Mouse (Mus musculus) kidney, postnatal 25 days (tissue): ENCODE results near the gene Narf.

Experiments
- DNase-seq, 2 experiments: peaks; one replicate each; pipeline ENCODE4 v3.0.0; 2021; ENCODE audit warnings: mixed read lengths in 2 of 2

Gene Narf

DNA sequence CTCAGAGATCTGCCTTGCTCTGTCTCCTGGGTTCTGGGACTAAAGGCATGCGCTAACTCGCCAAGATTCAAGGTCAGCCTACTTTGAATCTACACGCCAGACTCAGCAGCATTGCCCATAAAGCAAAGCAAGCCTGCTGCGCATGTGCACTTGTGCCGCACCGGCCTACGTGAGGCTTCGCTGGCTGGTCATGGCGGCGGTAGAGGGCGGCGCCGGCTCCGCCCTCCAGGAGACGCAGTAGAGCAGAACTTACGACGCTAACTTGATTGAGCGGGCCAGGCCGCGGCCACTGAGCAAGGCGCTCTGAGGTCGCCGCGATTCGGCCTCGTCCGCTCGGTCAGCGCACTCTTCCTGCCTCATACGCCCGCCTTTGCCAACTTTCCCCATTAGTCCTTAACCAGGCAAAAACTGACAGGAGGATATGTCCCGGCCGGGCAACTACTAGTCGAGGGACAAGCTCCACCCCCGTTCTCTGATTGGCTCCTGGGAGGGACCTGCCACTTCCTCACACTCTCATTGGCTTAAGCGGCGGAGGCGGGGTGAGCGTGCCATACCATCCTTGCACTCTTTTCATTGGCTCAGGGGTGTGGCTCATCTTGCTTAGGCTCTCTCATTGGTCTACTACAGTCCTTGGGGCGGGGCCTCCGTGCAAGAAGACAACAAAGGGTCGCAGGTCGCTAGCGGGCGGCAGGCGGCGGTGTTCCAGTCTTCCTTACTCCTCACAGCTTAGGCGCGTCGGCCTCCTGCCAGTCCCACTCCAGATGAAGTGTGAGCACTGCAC lies at the start of gene Narf:
TSS of gene Narf (plus strand) at position 690 of the 781 bp plus-strand sequence.
- peak; percentile 100 for DNase-seq

DNA sequence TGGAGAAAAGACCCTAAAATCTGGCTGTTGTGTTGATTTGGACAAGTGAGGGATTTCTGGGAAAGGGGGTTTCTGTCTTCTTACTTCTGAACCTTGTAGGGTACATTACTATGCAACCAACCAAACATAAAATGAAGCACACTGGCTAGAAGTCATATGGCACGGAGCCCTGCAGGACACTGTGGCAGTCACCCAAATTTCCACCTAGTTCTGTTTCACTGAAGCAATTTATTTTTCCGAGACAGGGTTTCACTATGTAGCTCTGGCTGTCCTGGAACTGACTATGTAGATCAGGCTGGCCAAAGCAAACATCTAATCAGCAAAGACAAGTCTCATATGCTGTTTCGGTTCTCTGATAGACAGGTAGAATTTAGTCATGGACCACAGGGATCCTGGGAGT lies 47.4 kb upstream of the Narf start:
- peak; percentile 64 for DNase-seq

DNA sequence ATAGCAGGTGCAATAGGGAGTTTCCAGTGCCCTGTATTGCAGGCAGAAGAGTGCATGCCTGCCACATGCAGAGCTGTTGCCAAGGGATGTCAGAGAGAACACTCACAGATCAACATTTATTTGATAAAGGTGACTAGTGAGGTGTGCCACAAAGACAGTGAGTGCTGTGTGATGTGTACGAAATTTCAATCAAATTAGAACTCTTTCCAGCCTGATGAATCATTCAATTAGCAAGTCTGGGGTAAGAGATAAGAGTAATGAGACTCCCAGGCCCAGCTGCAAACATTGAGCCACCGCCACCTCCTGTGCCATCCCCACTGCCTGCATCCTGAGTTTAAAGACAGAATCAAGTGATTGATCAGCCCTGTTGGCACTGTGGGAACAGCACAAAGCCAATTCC lies 44.3 kb upstream of the Narf start:
- no peak for DNase-seq

DNA sequence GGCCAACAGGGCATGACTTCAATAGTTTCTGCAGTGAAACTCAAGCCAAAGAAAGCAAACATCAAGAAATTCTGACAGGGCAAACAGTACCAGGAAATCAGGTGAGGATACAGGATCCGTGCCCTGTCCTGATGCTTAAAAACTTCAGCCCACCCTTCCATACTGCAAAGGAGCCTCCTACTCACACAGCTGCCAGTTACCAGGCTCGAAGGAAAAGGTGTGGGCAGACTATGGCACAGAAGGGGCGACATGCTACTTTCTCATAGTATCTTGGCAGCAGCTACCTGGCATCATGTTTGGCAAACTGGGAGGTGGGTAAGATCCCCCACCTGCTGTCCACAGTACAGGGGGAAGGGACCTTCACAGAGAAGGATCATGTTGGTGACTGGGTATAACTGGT lies 43.6 kb upstream of the Narf start:
- DNase-seq: no peak

DNA sequence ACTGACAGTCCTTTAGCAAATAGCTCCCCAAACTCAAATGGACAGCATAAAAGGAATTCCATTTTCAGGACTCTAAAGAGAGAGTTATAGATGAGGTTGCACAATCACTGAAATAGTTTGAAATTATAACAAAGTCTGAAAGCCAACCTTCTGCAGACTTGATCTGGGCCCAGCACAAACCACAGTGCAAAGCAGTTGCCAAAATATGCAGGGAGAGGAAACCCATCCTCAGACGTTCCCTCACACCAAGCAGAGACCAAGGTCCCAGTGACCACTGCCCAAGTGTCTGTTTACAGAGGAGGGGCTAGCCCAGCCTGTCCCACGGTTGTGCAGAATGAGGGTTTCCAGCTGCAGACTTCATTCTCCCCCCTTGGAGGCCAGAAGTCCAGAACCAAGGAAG lies 38.4 kb upstream of the Narf start:
- no peak for DNase-seq

DNA sequence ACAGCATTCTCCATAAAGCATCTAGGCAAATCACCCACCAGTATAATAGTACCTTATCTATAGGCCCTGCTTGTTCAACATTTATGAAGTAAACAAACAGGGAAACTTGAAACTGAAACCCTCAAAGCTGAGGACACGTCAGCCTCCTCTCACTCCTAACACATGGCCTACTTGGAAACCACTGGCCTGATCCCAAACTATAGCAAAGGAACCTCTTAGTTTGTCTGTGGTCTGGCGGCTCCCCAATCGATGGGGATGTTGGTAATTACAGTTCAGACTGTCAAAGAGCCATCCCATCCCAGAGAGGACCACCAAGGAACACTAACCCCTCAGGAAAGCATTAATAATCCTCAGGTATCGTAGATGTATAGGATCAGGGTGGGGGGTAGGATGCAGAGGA lies 37.2 kb upstream of the Narf start:
- DNase-seq: no peak

DNA sequence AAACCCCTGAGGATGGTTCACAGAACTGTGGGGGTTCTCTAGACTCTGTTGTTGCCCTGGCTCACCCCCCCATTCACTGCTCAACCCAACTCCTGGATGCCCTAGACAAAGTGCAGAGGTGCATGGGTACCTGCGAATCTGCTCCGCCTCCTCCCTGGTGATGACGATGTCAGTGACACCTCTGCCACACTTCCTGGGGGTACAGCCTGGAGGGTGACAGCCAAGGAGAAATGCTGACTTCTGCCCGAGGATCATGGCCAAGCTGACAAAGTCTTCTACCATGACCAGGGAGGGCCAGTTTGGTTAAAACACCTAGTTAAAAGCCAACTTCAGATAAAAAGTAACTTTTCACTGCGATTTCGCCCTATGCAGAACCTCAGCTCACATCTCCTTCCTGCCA lies 36.3 kb upstream of the Narf start:
- DNase-seq: peak; percentile 36 to 80

DNA sequence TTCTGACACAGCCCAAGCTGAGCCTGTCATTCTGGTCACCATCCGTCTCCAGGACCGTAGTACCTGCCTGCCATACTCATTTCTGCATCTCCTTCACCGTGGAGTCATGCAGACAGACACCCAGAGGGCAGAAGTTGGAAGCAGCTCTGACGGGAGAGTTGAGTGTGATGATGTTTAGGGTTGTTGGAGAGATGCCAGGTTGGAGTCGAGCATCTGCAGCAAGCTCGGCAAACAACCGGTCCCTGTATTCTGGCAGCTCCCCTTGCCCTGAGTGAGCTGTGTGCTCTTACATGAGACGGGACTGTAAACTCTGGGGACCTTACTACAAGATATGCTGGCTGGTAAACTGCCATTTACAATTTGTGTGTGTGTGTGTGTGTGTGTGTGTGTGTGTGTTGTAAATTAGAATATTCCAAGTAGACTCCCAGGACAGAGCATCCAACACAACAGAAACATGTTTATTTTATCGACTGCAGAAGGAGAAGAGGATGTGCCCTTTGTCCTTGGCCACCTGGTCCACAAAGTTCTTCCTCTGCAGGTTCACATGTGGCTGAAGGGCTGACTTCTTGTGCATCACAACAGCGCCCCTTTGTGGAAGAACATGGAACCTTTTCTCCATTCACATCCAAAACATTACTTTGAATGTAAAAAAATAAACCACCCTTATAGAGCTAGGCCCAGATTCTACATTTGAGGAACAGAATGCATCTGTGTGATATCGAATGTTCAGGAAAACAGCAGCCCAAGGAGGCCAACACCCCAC lies 35.4 kb upstream of the Narf start:
- DNase-seq: peak; percentile 68 to 78

DNA sequence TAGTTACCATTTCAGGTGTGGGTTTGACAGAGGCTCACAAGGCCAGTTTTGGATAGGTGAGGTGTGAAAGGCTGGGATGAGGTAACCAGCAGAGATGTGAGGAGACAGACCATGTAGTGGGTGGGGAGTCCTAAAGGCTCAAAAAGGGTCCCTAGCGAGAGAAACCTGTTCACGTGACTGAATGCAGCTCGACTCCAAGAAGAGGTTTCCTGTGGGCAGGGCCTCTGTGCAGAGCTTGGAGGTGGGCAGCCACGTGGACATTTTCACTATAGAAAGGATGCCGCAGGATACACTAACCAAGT lies 33.2 kb upstream of the Narf start:
- DNase-seq: no peak

DNA sequence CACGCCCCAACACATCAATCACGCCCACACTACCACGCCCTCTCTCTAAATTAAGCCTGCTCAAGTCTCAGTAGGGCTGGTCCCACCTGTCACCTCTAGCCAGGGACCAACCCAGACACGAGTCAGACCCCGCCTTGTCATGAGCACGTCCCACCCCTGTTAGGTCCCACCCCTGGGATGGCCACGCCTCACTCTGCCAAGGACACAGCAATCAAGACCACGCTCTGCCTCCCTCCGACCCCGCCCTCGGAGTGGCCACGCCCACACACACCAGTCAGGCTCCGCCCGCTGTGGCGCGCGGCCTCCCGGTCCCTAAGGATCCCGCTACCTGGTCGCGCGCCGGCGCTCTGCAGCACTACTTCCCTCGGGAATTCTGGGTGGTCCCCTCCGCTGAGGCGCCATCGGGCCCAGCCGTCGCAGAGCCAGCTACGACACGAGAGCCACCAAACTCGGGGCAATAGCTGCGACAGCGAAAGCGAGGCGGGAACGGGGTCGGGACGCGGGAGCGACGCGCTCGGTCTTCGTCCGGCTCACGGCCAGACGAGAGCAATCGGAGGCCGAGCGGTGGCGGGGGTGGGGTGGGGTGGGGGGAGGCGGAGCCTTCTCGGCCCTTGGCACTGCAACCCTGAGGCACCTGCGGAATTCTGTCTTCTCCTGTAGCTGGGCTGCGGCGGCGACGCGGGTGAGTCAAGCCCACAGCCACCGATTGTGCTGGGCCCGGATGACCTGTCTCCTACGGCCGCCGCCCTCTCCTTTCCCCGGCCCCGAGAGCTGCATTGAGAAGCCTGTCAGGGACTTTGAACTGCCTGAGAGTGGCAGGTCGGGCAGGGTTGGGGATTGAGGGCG lies 32.7 kb upstream of the Narf start, which contains the start of the genes Hexdc and Ogfod3:
TSS of gene Hexdc (plus strand) at position 273 of the 846 bp plus-strand sequence.
TSS of gene Ogfod3 (minus strand) at position 551 of the 846 bp plus-strand sequence.
- peak; percentile 98 to 99 for DNase-seq

DNA sequence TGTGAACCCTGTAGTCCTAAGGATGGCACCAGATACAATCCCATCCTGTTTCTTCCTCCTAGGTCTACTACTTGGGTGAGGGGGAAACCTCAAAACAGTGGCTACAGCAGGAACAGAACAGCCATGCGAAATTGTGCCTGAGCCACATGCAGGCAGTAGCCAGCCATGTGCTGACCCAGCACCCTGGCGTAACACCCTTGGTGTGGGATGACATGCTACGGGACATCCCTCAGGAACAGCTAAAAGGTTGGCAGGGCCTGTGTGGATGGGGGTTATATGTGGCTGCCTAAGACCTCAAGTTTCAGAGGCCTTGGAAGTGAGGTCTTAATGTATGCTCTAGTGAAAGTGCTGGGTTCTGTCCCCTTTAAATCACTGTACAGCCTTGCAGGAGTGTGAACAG lies 20.2 kb upstream of the Narf start:
- DNase-seq: no peak

DNA sequence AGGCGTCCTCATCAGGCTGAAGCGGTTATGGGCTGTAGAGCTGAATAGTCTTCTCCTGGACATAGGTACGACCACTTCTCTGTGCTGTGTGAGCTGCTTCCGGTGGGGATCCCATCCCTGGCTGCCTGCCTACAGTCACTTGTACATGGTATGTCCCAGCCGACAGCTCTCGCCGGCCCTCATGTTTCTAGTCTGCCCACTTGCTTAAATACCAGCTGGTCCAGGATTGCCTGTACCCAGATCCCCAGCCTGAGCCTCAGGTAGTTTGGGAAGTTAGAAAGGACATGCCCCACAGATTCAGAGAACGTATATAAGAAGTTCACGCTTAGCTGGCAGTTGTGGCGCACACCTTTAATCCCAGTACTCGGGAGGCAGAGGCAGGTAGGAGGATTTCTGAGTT lies 17.3 kb upstream of the Narf start:
- no peak for DNase-seq

DNA sequence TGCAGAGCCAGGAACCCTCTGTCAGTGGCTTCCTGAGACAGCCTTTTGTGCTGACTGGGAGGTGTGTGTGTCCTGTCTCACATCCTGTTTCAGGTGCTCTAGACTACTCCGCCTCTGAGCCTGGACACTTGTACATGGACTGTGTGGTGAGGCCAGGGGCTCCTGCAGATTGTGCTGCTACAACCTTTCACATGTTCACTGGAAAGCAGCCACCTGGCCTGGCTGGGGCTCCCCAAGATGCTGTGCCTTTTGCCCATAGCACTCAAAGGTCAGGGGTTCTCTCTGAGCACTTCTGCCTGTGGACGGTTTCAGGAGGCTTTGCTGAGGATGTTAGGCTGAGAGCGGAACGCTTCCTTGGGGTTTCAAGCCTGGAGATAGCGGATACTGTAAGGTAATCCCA lies 16.3 kb upstream of the Narf start:
- DNase-seq: no peak

DNA sequence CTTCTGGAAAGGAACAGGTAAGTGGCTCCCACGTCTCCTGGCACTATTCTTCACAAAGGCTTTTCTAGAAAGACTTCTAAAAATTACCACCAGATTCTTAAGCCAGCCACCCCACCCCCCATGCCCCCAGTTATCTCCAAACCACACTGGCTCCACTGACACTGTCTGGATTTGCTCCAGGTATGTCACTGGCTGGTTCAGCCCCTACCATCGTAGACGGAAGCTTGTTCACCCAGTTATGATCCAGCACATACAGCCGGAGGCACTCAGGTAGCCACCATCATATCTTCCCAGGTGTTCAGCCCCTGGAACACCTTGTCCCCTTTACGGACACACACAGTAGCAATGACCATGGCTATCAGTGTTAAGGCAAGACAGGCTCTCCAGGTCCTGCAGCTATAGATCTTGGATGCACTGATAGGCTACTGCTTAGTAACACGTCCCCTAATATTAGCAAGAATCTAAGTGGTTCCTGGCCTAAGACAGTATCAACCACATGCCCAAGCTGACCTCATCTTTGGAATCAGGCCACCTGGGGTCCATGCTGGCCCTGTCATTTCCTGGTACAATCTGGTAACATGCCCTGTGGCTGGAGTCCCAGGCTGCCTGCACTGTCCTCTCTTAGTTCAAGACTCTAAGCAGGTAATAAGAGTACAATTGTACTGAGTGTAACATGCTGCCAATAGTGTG lies 15.6 kb upstream of the Narf start:
- no peak for DNase-seq

DNA sequence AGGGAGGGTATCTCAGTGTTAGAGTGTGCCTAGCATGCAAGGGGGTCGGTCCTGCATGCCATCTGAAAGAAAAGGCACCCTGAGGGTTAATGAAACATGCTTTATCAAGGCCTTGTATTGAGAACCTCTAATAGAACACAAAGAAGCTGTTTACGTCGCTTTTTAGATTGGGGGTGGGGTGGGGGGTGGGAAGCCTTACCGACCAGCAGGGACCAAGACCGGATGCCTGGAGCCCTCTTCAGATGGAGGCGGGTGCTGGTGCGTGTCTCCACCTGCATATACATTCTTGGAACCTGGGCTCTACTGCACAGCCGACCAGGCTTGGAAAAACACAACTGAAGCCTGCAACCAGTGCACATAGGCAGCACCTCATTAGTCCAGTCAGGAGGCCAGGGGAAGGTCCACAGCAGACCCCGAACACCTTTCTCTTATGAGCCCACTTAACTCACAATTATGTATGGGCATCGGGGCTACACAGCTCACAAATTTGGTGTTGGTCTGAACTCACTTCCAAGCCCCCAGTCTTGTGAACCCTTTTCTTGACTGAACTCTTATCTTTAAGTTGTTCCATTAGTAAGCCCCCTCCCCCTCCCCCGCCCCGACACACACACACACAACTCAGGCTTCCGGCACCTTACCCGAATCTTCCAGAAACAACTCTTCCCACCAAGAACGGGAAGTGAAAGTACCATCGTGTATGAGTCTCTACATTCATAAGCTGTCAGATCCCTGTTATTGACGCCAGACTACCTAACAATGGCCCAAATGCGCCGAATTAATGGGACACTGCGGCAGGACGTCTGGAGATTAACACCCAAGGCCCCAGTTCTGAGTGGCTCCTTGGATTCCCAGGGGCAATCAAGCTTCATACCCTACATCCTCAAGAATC lies 8.7 kb upstream of the Narf start:
- no peak for DNase-seq

DNA sequence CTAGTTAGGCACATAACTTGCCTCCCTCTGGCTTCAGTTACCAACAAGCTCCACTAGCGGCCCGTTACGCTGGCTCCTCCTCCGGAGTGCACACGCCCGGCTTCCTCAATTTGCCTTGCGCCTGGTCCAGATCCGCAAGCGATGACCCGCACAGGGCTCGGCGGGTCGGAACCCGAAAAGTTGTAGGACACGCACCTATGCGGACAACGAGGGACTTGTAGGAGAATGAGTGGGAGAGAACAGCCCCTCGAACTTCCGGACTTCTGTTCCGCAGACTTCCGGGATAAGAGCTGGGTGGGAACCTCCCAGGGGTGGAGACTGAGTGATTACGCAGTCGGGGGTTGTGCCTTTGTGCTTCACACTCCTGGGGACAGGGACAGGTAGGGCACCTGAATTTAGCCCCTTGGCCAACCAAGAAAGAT lies 8.0 kb upstream of the Narf start, which contains the start of gene Cybc1:
TSS of gene Cybc1 (minus strand) at position 305 of the 422 bp plus-strand sequence.
- peak; percentile 81 to 92 for DNase-seq

DNA sequence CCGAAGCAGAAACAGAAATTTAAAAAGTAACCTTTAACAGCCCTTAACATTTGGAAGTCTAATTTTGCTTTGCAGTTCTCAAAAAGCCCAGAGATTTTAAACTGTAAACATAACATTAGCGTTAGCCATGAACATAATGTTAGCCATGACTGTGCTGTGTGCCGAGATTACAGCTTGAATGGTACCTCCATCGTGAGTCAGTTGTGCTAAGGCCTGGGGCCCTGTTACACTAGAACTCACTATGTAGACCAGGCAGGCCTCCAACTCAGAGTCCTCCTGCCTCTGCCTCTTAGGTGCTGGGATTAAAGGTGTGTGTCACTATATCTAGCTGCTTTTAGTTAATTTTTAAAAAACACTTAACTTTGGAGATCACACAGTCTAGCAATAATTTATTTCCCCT lies 5.9 kb upstream of the Narf start:
- peak; percentile 59 to 80 for DNase-seq

DNA sequence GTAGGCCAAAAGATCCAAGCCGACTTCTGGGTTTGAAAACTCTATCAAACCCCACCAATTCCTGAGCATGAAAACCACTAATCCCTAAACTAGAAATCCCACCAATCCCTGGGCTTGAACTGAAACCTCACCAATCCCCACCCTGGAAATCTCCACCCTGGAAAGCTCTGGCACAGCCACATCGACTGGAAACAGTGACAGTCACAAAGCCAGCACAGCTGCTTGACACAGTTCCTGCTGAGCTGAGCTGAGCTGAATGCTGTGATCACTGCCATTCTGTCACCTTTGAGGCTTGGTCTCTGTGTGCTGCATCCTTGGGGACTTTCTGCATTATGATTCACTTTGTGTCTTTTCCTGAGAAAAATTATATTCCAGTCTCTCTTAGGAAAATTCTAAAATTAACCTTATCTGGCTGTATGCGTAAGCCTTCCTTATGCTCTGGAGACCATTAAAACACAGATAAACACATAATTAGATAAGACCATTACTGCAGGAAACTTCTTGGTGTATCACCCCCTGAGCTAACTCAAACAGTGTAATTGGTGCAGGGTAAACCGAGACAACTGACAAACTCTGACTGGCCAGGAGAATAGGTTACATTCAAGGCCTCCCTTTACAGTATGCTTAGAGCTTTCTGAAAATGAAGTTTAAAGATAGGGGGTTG lies 5.3 kb upstream of the Narf start:
- no peak for DNase-seq

DNA sequence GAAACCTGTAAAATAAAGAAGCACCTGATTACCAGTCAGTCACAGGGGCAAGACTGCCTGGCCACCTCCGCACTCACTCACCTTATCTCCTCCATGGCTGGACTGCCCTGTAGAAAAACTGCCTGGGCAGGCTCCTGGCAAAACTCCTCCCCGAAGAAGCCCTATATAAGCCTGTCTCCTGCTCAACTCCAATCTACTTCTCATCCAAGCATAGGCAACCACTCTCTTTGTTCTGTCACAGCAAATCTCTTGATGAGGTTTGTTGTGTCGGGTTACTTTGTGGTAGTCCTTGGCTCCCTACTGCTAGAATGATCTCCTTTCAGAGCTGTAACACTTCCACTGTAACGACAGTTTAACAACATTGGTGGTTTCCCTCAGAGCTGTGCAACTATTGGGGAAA lies 4.3 kb upstream of the Narf start:
- no peak for DNase-seq

DNA sequence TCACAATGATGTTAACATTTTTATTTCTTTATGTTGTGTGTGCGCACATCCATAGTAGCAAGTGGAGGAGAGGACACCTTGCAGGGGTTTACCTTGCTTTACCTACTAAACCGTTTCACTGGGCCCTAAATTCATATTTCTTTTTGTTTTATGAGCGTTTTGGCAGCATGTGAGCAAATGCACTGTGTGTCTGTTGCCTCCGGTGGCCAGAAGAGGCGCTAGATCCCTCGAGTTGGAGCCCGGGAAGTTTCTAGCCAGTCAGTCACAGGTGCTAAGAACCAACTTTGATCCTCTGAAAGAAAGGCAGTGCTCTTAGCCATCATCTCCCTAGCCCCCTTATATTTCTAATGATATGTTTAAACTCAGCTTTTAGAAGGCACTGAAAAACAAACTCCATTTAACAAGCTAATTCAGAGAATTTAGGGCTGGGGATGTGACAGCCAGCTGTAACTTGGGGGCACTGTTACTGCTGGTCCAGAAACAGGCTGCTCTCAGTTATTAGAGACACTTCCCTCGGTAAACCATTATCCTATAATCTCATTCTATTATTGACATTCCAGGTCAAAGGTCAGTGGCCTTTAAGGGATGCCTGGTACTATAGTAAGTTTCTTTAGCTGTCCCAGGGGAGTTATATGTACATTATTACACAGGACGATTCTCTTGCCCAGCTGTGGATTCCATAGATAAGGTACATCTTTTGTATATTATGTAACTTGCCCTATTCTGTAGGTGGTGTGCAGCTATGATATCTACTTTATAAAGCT lies 1.4 kb upstream of the Narf start:
- DNase-seq: peak; percentile 46 to 50
